Mouse (Mus musculus) lung, postnatal 0 days (tissue): Measurements from ENCODE around the gene Cyb5rl.

Experiments
- CTCF ChIP-seq: IDR thresholded peaks from 2 replicates; pipeline ENCODE4 v1.5.1; 2016; ENCODE audit warnings: antibody characterized with exemption, mild to moderate bottlenecking
- EP300 ChIP-seq: IDR thresholded peaks from 2 replicates; pipeline ENCODE4 v1.6.1; 2016; ENCODE audit warnings: antibody characterized with exemption, mild to moderate bottlenecking, control low read depth

DNA sequence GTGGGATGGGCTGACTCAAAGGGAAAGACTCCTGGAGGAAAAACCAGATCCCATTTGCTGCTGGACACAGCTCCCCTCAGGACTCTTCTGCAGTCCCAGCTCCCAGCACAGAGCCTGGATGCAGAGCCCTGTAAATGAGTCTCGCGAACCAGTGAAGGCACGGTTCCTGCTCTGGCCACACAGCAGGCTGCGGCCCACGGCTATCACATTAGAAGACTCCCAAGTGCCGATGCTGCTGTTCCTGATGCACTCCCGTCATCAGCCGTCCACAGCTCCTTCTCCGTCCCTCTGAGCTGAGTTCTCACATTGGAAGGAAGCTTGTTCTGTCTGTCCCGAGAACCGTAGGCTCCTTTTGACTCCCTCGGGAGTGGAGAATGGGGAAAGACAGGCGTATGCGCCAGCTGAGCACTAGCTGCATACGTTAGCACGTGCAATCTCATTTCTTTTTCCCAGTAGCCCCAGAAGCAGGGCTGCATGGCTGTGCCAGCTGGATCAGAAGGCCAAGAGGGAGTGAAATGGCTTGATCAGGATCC lies 30.1 kb downstream of the Cyb5rl start, which contains the start of gene Cdcp2:
- no peak for TF ChIP-seq CTCF
- TF ChIP-seq EP300, result no peak
